Mouse (Mus musculus): ENCODE data around the gene Hnf4a. TPM values are rescaled to one million over a fixed set of nuclear protein-coding genes. Genes with fewer than 3 reads are reported as not detected.

The Hnf4a gene
- total and polyA plus RNA-seq, 3 experiments = 0.39 to 1.1 TPM; not detected in 1

DNA sequence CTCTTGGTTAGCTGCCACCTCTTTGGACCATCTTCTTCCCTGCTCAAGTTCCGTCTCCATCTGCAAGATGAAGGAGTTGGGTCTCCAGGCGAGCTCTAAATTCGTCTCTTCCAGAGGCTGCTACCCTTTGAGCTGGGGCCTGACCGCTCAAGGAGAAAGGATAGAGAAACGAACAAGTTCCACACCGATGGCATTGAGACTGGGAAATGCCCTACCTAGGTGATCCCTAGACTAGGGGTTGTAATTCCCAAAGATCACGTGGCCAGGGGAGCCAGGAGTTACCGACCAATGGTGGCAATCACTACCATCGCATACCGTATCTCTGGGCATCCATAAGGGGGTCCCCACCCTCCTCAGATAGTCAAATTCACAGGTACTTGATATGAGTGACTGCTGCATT, 36.1 kb downstream of the Hnf4a start:
- H3K27me3 ChIP-seq (ENCODE audit: control insufficient read depth in 1 of 2, insufficient read depth in 2 of 2, low read length in 2 of 2) = no peaks in the 10 kb centered on the region; a peak in 2 of 4 replicates
- no peaks in the 10 kb centered on the region for H3K36me3 ChIP-seq (ENCODE audit: control insufficient read depth in 1 of 2, insufficient read depth in 2 of 2, low read length in 2 of 2)
- H3K4me3 ChIP-seq (ENCODE audit: control insufficient read depth in 1 of 2, insufficient read depth in 1 of 2, low read depth in 2 of 2, low read length in 2 of 2) = no peak overlapping the region
- H3K79me2 ChIP-seq (ENCODE audit: control insufficient read depth, insufficient read depth, low read length, poor library complexity) = no peaks in the 10 kb centered on the region
- H3K9me3 ChIP-seq (replicated peaks; ENCODE audit: insufficient read depth, low read length) = no peaks in the 10 kb centered on the region
- H3K4me1 ChIP-seq (ENCODE audit: control insufficient read depth in 1 of 2, insufficient read depth in 2 of 2, low read length in 2 of 2) = peaks cover 0 to 7% of the 10 kb centered on the region in 2 experiments; a peak in 2 of 4 replicates
- DNase-seq (ENCODE audit: low read depth, low spot score) = no peak
- TF ChIP-seq MXI1 (IDR thresholded peaks at IDR 0.05; ENCODE audit: low read depth, low read length) (no peak), MAX (IDR thresholded peaks at IDR 0.05; ENCODE audit: low read length) (no peak), RCOR1 (IDR thresholded peaks at IDR 0.05; ENCODE audit: low read depth, low read length) (no peak), ZKSCAN1 (IDR thresholded peaks at IDR 0.05; ENCODE audit: low read depth, low read length) (no peak), TBP (IDR thresholded peaks at IDR 0.05; ENCODE audit: low read depth, low read length) (no peak), GABPA (IDR thresholded peaks at IDR 0.05; ENCODE audit: low read depth, low read length) (no peak), BHLHE40 (IDR thresholded peaks at IDR 0.05; ENCODE audit: borderline replicate concordance, low read depth, low read length) (no peak), GATA1 (IDR thresholded peaks at IDR 0.05; ENCODE audit: low read depth, low read length) (no peak), USF2 (IDR thresholded peaks at IDR 0.05; ENCODE audit: borderline replicate concordance in 1 of 2, insufficient read depth in 1 of 2, low read depth in 1 of 2, low read length in 2 of 2) (no peak), UBTF (IDR thresholded peaks at IDR 0.05; ENCODE audit: borderline replicate concordance, insufficient read depth, low read depth, low read length) (no peak)
- H3K9ac ChIP-seq (ENCODE audit: control insufficient read depth, low read depth, low read length, poor library complexity, severe bottlenecking) = no peak overlapping the region
- H3K27ac ChIP-seq (ENCODE audit: control insufficient read depth, low read depth, low read length) = no peak overlapping the region

DNA sequence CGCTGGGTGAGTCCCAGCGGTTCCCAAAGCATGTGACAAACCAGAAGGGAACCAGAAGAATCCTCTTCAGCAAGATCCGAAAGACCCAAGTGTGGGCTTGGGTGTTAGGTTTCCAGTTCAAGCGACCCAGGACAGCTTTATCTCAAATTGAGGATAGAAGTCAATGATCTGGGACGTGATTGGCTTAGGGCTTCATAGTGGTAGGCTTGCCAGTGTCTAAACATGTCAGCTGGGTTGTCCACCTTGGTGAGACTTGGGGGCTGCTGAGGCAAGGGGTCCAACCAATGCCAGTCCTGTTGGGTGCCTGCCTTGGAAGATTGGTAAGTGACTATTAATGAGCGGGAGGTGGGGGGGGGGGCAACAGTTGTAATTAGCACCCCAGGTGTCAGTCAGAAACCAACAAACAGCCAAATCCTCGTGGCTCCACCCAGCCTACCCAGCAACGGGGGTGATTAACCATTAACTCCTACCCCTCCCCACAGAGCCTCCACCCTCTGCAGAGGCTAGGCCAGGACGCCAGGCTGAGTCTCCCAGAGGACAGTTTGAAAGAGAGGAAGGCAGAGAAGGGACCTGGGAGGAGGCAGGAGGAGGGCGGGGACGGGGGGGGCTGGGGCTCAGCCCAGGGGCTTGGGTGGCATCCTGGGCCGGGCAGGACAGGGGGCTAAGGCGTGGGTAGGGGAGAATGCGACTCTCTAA, 40.2 kb downstream of the Hnf4a start:
- Histone ChIP-seq H3K9me3 (replicated peaks; ENCODE audit: insufficient read depth, low read length) (no peaks in the 10 kb centered on the region), H3K4me1 (ENCODE audit: control insufficient read depth in 1 of 2, insufficient read depth in 2 of 2, low read length in 2 of 2) (peaks cover 0 to 4% of the 10 kb centered on the region in 2 experiments; a peak in 2 of 4 replicates), H3K27ac (ENCODE audit: control insufficient read depth, low read depth, low read length) (no peak overlapping the region), H3K36me3 (ENCODE audit: control insufficient read depth in 1 of 2, insufficient read depth in 2 of 2, low read length in 2 of 2) (peaks cover 0 to 1% of the 10 kb centered on the region in 2 experiments; a peak in 2 of 4 replicates), H3K27me3 (ENCODE audit: control insufficient read depth in 1 of 2, insufficient read depth in 2 of 2, low read length in 2 of 2) (no peaks in the 10 kb centered on the region; a peak in 2 of 4 replicates), H3K9ac (ENCODE audit: control insufficient read depth, low read depth, low read length, poor library complexity, severe bottlenecking) (no peak overlapping the region), H3K4me3 (ENCODE audit: control insufficient read depth in 1 of 2, insufficient read depth in 1 of 2, low read depth in 2 of 2, low read length in 2 of 2) (no peak overlapping the region), H3K79me2 (ENCODE audit: control insufficient read depth, insufficient read depth, low read length, poor library complexity) (no peaks in the 10 kb centered on the region)
- no peak for DNase-seq (ENCODE audit: low read depth, low spot score)
- TF ChIP-seq MAFK (IDR thresholded peaks at IDR 0.05; ENCODE audit: borderline replicate concordance, low read depth, low read length) (no peak), NRF1 (IDR thresholded peaks at IDR 0.05; ENCODE audit: insufficient read depth, low read depth, low read length, poor library complexity, severe bottlenecking) (no peak), MEF2A (IDR thresholded peaks at IDR 0.05; ENCODE audit: extremely low read depth, insufficient replicate concordance, low read depth, low read length, poor library complexity, severe bottlenecking) (no peak), SMC3 (IDR thresholded peaks at IDR 0.05; ENCODE audit: low read depth, low read length) (no peak), SIN3A (IDR thresholded peaks at IDR 0.05; ENCODE audit: low read length) (no peak), NELFE (IDR thresholded peaks at IDR 0.05; ENCODE audit: low read depth, low read length) (no peak)

All from MEL (cell line).